Mouse (Mus musculus) stomach, embryonic 15.5 days (tissue): ENCODE measurements around the gene A530016L24Rik. TPM values are rescaled to one million over a fixed set of nuclear protein-coding genes. Genes with fewer than 3 reads are reported as not detected.

Experiments
- ATAC-seq: fragments of 200-750 bp; cut with Nextera tagmentation; 2 replicates; pipeline ENCODE4 v1.8.0; 2017; ENCODE audit warnings: low read depth, moderate number of reproducible peaks, moderate TSS enrichment; ENCODE audit not compliant: insufficient read depth, low FRiP score
- H3K27ac ChIP-seq: fragments of 300-500 bp; sonication (generic); 2 replicates; pipeline ENCODE4 v1.5.1; 2015; ENCODE audit warnings: mild to moderate bottlenecking, inconsistent platforms
- H3K27me3 ChIP-seq: fragments of 300-500 bp; sonication (generic); replicated peaks from 2 replicates; pipeline ENCODE4 v1.6.1; 2015; ENCODE audit warnings: inconsistent platforms
- H3K36me3 ChIP-seq: fragments of 300-500 bp; sonication (generic); 2 replicates; pipeline ENCODE4 v1.6.1; 2015; ENCODE audit warnings: inconsistent platforms
- H3K4me1 ChIP-seq: fragments of 300-500 bp; sonication (generic); 2 replicates; pipeline ENCODE4 v1.6.1; 2015; ENCODE audit warnings: inconsistent platforms
- H3K4me2 ChIP-seq: fragments of 300-500 bp; sonication (generic); 2 replicates; pipeline ENCODE4 v1.6.1; 2015; ENCODE audit warnings: mild to moderate bottlenecking, inconsistent platforms
- H3K4me3 ChIP-seq: fragments of 300-500 bp; sonication (generic); replicated peaks from 2 replicates; pipeline ENCODE4 v1.5.1; 2015; ENCODE audit warnings: inconsistent platforms
- H3K9ac ChIP-seq: fragments of 300-500 bp; sonication (generic); 2 replicates; pipeline ENCODE4 v1.6.1; 2015; ENCODE audit warnings: inconsistent platforms
- H3K9me3 ChIP-seq: fragments of 300-500 bp; sonication (generic); 2 replicates; pipeline ENCODE4 v1.6.1; 2016; ENCODE audit warnings: inconsistent platforms
- WGBS: fragments of 180-500 bp; shearing (Covaris S2); methylation state at CpG from one replicate; pipeline ENCODE4 v1.1.7; 2015; 5-methylcytosine and 5-hydroxymethylcytosine counted together
- polyA plus RNA-seq: library from polyadenylated mRNA; unstranded; fragments of >200 nt; fragmentation: Nextera tagmentation; extraction: Ambion mirVana; gene quantifications from 2 replicates; pipeline ENCODE4 v1.2.1, GENCODE M21; 2015

A530016L24Rik gene
- 0.18 and 0.21 TPM in 2 replicates for polyA plus RNA-seq

DNA sequence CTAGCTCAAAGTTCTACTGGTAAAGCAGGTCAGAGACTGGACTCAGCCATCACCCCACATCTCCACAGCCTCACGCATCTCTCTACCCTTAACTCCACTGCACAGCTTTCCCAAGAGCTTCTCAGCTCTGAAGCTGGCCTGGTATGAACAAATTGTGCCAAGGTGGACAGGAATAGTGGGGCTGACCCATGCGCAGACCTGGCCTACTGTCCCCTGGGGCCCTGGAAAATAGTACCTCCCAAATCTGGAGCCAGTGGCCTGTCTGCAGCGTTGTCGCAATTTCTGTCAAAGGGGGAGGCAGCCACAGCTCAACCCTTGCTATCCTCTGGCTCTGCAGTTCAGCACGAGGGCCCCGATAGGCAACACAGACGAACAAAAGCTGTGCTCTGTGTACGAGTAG lies at the start of gene A530016L24Rik:
A530016L24Rik (plus strand) TSS at position 315 of the 400 bp plus-strand sequence.
- no peaks in the 10 kb centered on the region for H3K9me3 ChIP-seq
- no peak within 1 kb of the TSS for H3K9ac ChIP-seq
- 81% methylated on average over 8 of the region's 8 CpGs for WGBS
- H3K27ac ChIP-seq: 0 out of 2 replicates have a peak within 1 kb of the TSS, but pooled peaks have one; percentile 61
- no peaks in the 10 kb centered on the region for H3K27me3 ChIP-seq
- no peak for ATAC-seq
- no peak within 1 kb of the TSS for H3K4me2 ChIP-seq
- H3K4me1 ChIP-seq: peaks cover 25% of the 10 kb centered on the region
- H3K4me3 ChIP-seq: no peak within 1 kb of the TSS
- H3K36me3 ChIP-seq: no peaks in the 10 kb centered on the region

DNA sequence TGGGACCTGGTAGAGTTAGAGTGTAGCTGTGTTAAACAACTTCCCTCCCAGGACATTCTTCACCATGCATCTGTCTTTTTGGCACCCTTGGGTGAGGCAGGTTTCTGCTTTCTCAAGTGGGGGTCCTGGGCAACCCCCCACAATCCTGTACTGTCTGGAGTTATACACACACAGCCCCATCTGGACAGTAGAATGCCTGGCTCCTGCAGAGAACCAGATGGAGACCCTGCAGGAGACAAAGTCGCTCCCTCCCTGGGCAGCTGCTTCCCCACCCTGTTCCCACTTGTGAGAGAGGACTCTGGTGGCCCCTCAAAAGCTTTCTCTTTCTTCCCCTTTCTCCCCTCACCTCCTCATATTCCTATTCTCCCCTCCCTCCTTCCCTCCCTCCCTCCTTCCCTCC lies 49.3 kb upstream of the A530016L24Rik start:
- no peak for ATAC-seq
- Histone ChIP-seq H3K27ac (no peak overlapping the region), H3K9me3 (no peaks in the 10 kb centered on the region), H3K4me2 (no peak overlapping the region), H3K4me1 (no peaks in the 10 kb centered on the region), H3K4me3 (no peak overlapping the region), H3K27me3 (no peaks in the 10 kb centered on the region), H3K9ac (no peak overlapping the region), H3K36me3 (no peaks in the 10 kb centered on the region)
- 44% methylated on average over 1 of the region's 1 CpGs for WGBS

DNA sequence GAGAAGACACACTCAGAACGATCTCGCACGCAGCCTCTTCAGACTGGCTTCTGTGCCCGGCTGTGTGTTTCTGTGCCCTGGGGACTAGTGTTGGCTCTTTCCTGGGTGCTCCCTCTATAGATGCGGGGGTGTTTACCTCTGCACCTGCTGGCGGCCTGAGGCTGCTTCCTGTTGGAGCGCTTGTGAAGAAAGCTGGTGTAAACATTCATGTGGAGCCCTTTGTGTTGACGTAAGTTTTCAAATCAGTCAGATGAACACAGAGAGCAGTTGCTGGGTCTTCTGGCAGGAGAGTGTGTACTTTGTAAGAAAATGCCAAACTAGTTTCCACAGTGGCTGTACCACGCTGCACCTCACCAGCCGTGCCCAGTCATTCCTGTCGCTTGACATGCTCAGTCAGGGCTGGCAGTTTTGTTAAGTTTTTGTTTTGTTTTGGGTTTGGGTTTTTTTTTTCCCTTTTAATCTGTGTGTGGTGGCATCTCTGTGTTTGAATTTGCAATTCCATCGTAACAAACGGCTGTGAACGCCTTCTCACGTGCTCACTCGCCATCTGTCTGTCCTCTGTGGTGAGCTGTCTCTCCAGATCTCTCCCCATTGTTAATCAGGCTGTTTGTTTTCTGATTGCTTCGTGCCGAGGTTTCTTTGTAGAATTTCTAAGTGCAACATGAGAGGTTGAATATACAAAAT lies 40.0 kb upstream of the A530016L24Rik start:
- Histone ChIP-seq H3K4me3 (no peak overlapping the region), H3K36me3 (no peaks in the 10 kb centered on the region), H3K9ac (no peak overlapping the region), H3K4me2 (0 out of 2 replicates have a peak overlapping the region, but pooled peaks have one; percentile 6), H3K9me3 (no peaks in the 10 kb centered on the region), H3K27me3 (no peaks in the 10 kb centered on the region), H3K27ac (peak overlapping the region; percentile 49; the same call in 1 of the 2 replicates), H3K4me1 (0 out of 2 replicates have a peak, but pooled peaks cover 10% of the 10 kb centered on the region)
- ATAC-seq: no peak
- WGBS: 27% methylated on average over 18 of the region's 18 CpGs

DNA sequence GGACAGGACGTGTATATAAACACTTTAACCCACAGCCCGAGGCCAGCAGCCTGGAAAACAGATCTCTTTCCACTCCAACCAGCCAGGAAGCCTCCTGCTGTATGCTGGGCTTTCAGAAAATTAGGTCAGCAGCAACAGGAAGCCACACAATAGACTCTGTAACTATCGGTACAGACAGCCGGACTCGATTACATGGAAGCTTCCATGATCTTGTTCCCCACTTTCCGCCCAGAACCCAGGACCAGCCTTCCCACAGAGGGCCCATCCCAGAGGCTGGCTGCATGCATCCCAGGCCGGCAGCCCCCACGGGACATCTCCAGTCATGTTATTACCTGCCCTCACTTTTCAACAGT lies 39.4 kb upstream of the A530016L24Rik start:
- Histone ChIP-seq H3K27me3 (no peaks in the 10 kb centered on the region), H3K27ac (peak overlapping the region; percentile 49), H3K4me2 (no peak overlapping the region), H3K9ac (no peak overlapping the region), H3K4me1 (0 out of 2 replicates have a peak, but pooled peaks cover 10% of the 10 kb centered on the region), H3K9me3 (no peaks in the 10 kb centered on the region), H3K4me3 (no peak overlapping the region), H3K36me3 (no peaks in the 10 kb centered on the region)
- ATAC-seq: no peak
- WGBS: 44% methylated on average over 8 of the region's 8 CpGs

DNA sequence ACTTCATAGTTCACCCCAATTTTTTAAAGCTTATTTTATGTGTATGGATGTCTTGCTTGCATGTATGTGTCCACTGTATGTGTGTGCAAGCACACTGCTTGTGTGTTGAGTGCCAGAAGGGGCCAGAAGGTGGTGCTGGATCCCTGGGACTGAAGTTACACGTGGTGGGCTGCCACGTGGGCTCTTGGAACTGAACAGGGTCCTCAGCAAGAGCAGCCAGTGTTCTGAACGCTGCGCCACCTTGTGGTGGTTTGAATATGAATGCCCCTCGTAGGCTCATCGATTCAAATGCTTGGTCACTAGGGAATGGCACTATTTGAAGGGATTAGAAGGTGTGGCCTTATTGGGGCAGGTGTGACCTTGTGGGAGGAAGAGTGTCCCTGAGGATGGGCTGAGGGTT lies 38.4 kb upstream of the A530016L24Rik start:
- no peak overlapping the region for H3K27ac ChIP-seq
- no peak for ATAC-seq
- no peak overlapping the region for H3K4me2 ChIP-seq
- H3K9ac ChIP-seq: no peak overlapping the region
- H3K4me1 ChIP-seq: 0 out of 2 replicates have a peak, but pooled peaks cover 10% of the 10 kb centered on the region
- H3K9me3 ChIP-seq: no peaks in the 10 kb centered on the region
- WGBS: 34% methylated on average over 6 of the region's 6 CpGs
- no peaks in the 10 kb centered on the region for H3K27me3 ChIP-seq
- no peak overlapping the region for H3K4me3 ChIP-seq
- no peaks in the 10 kb centered on the region for H3K36me3 ChIP-seq

DNA sequence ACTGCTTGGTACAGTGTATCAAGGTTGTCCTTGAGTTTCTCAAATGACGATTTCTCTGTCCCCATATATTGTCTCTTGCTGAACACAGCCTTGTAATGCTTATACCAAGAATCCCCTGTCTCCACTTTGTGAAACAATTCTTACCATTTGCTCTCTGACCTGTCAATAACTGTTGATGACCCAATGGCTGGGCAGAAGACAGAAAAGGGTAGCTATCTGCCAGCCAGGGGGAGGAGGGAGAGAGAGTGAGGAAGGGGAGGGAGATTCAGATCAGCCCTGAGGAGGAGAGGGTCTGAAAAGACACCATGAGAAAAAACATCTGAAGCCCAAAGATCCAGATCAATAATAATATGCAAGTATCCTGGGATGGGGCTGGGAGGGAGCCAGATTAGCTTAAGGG lies 37.9 kb upstream of the A530016L24Rik start:
- 84% methylated on average over 1 of the region's 1 CpGs for WGBS
- Histone ChIP-seq H3K9ac (no peak overlapping the region), H3K9me3 (no peaks in the 10 kb centered on the region), H3K27ac (no peak overlapping the region), H3K4me3 (no peak overlapping the region), H3K4me2 (no peak overlapping the region), H3K36me3 (no peaks in the 10 kb centered on the region), H3K27me3 (no peaks in the 10 kb centered on the region), H3K4me1 (0 out of 2 replicates have a peak, but pooled peaks cover 14% of the 10 kb centered on the region)
- ATAC-seq: no peak

DNA sequence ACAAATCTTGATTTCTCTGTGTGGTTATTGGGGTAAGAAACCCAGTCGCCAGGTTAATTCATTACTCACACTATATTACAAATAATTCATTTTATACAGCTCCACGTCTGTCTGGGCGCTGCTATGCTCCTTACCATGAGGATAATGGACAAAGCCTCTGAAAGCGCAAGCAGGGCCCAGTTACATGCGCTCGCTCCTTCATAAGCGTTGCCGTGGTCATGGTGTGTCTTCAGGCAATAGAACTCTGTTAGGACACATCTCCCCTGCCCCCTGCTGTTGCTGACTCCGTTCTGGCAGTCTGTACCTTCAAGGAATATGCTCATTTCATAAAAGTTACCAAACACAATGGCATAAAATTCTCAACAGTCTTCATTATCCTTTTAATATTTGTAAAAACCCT lies 37.4 kb upstream of the A530016L24Rik start:
- 83% methylated on average over 9 of the region's 9 CpGs for WGBS
- H3K4me2 ChIP-seq: no peak overlapping the region
- ATAC-seq: no peak

DNA sequence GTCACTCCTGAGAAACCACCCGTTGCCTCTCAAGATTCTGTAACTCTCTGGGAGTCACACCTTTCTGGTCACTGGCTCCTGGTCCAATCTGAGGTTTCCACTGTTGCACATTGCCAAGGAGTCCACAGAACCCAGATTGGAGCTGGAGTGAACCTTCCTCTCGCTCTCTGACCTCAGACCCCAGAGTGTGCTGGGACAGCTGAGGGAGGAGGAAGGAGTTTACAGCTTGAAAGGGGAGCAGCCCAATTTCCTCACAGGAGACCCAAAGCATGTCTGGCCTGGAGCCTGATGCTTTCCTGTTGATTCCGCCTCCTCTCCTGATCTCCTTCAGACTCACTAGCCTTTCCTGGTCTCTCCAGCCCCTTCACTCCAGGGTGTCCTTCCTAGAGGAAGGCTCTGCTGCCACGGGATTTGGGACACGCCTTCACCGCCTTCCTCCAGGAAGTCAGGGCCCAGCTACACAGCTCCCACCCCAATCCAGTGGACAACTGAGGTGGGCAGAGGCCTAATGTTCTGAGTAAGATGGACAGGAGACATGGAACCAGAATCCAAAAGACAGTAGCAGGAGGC lies 33.0 kb upstream of the A530016L24Rik start:
- WGBS: 63% methylated on average over 6 of the region's 6 CpGs
- no peak overlapping the region for H3K9ac ChIP-seq
- no peaks in the 10 kb centered on the region for H3K27me3 ChIP-seq
- ATAC-seq: no peak
- no peaks in the 10 kb centered on the region for H3K9me3 ChIP-seq
- peak overlapping the region; percentile 26; the same call in 1 of the 2 replicates for H3K27ac ChIP-seq
- 0 out of 2 replicates have a peak, but pooled peaks cover 6% of the 10 kb centered on the region for H3K4me1 ChIP-seq
- no peak overlapping the region for H3K4me2 ChIP-seq
- H3K4me3 ChIP-seq: no peak overlapping the region
- no peaks in the 10 kb centered on the region for H3K36me3 ChIP-seq

More for the DNA sequence above, 37.4 kb upstream of the A530016L24Rik start:
- no peak overlapping the region for H3K27ac ChIP-seq
- no peaks in the 10 kb centered on the region for H3K36me3 ChIP-seq
- no peak overlapping the region for H3K4me3 ChIP-seq
- no peaks in the 10 kb centered on the region for H3K27me3 ChIP-seq
- H3K9me3 ChIP-seq: no peaks in the 10 kb centered on the region
- H3K9ac ChIP-seq: no peak overlapping the region
- 0 out of 2 replicates have a peak, but pooled peaks cover 16% of the 10 kb centered on the region for H3K4me1 ChIP-seq

DNA sequence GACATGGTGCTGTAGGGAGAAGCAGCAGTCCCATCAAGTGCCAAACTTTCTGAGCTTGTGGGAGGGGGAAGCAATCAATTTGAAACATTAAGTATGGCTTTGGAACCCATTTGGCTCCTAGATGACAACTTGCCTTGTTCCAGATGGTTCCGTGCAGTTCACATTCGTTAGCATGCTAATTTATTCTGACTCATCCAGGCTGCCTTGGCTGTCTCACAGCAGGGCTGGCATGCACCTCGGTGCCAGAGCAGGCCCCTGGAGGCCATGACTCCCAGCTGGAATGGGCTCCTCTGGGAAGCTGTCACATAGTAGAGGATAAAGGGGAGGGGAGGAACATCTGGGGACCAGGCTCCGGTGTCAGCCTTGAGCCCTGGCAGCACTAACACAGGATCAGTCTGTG lies 31.4 kb upstream of the A530016L24Rik start:
- Histone ChIP-seq H3K9me3 (no peaks in the 10 kb centered on the region), H3K4me2 (no peak overlapping the region), H3K9ac (no peak overlapping the region), H3K36me3 (no peaks in the 10 kb centered on the region), H3K27me3 (no peaks in the 10 kb centered on the region), H3K4me3 (no peak overlapping the region), H3K4me1 (0 out of 2 replicates have a peak, but pooled peaks cover 6% of the 10 kb centered on the region), H3K27ac (no peak overlapping the region)
- ATAC-seq: no peak
- WGBS: 44% methylated on average over 4 of the region's 4 CpGs

DNA sequence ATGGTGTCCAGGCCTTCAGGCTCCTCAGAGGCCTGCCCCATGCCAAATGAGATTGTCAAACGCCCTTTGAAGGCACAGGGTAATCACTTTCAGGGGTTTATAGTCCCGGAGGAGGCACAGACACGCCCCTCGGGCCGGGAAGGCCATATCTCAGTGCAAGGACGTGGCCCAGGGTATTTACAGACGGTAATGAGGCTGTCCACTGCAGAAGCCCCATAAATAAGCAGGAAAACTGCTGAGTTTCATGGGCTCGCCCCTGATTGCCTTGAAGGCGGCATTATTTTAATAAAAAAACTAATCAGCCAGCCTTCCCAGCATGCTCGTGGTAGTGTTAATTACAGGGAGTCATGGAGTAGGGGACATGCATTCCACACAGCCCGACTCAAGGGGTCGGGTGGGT lies 26.8 kb upstream of the A530016L24Rik start:
- ATAC-seq: no peak
- no peaks in the 10 kb centered on the region for H3K27me3 ChIP-seq
- H3K4me3 ChIP-seq: no peak overlapping the region

DNA sequence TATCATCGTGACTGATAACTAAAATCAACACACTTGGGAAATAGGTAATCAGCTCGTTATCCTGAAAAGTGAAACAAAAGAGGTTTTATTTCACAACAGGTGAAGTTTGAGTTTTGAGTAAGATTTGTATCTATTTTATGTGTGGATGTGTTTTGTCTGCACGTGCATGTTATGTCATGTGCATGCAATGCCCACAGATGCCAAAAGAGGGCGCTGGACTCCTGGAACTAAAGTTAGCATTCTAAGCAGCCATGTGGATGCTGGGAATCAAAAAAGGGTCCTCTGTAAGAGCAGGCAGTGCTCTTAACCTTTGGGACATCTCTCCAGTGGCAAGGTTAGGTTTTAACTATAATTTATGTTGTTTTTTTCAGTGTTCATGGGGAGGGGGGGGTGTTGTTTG lies 26.0 kb upstream of the A530016L24Rik start:
- WGBS: 69% methylated on average over 4 of the region's 4 CpGs
- Histone ChIP-seq H3K4me3 (no peak overlapping the region), H3K9ac (no peak overlapping the region), H3K4me2 (no peak overlapping the region), H3K36me3 (no peaks in the 10 kb centered on the region), H3K27ac (no peak overlapping the region), H3K9me3 (no peaks in the 10 kb centered on the region), H3K4me1 (no peaks in the 10 kb centered on the region), H3K27me3 (no peaks in the 10 kb centered on the region)
- no peak for ATAC-seq

More for the DNA sequence above, 26.8 kb upstream of the A530016L24Rik start:
- no peaks in the 10 kb centered on the region for H3K9me3 ChIP-seq
- no peak overlapping the region for H3K4me2 ChIP-seq
- no peaks in the 10 kb centered on the region for H3K4me1 ChIP-seq
- no peak overlapping the region for H3K27ac ChIP-seq
- no peaks in the 10 kb centered on the region for H3K36me3 ChIP-seq
- 59% methylated on average over 12 of the region's 12 CpGs for WGBS
- H3K9ac ChIP-seq: no peak overlapping the region

DNA sequence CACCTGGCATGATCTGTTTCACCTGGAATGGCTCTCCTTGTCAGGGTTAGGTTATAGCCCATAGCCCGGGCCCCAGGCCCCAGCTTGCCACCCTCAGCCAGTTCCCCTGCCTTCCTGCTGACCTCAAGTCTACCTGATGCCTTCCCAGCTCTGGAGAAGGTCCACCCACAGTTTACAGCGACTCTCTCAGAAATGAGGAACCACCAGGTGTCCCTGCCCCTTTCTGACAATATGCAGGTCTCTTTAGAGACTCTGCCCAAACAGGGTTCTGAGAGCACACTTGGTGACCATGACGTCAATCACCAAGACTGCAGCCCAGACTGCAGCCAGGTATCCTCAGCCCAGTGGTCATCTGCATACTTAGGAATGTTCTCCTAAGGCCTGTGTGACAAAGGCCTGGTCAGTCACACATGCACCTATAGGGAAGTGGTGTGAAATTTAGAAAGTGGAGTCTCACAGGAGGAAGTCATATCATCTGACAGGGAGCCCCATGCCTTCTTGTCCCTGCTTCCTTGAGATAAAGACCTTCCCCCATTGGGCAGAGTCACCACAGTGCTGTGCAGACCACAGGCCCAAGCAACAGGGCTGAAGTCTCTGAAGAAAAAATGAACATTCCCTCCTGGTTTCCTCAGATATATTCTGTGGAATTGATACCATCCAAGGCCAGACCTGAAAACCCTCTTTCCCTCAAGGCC lies 25.4 kb upstream of the A530016L24Rik start:
- H3K9ac ChIP-seq: no peak overlapping the region
- no peaks in the 10 kb centered on the region for H3K27me3 ChIP-seq
- H3K4me1 ChIP-seq: no peaks in the 10 kb centered on the region
- H3K27ac ChIP-seq: no peak overlapping the region
- no peaks in the 10 kb centered on the region for H3K36me3 ChIP-seq
- no peak overlapping the region for H3K4me2 ChIP-seq
- WGBS: 66% methylated on average over 3 of the region's 3 CpGs
- no peaks in the 10 kb centered on the region for H3K9me3 ChIP-seq
- H3K4me3 ChIP-seq: no peak overlapping the region
- no peak for ATAC-seq
